Mouse (Mus musculus): ENCODE measurements at regions not wholly inside any gene's neighbourhood (a gene's known extent, or its start where the extent isn't known, plus 50 kb on each side); places are given as distances from the start of the nearest gene placed in this dataset.
A peak's percentile ranks its signal among the peaks of the same experiment; 100 is the strongest.
"Not testable (repeated sequence)": the region's sequence is repeated elsewhere in the genome, so short reads cannot be mapped to it uniquely, and the experiment has no call there.

DNA sequence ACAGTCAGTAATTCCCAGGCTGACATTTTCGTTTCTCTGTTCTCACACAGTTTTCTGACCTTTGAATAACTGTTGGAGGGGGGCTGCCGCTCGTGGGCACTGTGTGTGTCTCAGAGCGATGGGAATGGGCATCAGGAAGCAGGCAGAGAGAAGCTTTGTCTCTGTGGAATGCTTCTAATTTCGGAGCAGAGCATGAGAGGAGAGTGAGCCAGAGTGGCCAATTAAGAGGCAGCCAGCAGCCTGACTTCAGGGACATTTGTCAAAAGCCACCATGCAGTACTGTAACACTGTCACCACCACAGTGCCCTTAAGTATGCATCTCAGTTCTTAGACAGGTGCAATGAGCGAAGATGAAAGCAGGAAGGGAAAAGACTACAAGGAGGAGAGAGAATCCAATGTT lies 592.1 kb downstream of the Dcdc2c start:
- DNase-seq: no peak

GRCm38 (mm10) chr12:27947646-27948045 lies 604.6 kb downstream of the Dcdc2c start:
- no peak for DNase-seq

- no peak for DNase-seq
These were observed 604.6 kb upstream of the Sox11 start for GRCm38 (mm10) chr12:27946866-27947459.

DNA sequence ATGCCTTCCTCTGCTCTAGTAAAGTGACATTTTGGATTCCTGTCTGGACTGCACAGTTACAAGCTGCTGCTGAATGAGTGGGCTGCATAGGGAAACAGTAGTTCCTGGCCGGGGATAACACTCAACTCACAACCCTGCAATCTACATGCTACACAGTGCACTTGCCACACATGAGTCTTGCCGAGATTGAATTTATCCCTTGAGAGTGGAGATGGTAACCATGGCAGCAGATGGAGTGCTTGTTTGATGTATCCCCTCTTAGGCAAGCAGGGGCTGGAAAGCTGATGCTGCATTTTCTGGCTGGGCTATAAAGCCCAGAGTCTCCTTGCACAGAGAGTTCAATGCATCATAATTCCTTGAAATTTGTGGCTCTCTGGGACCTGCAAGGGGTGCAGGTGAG lies 603.0 kb upstream of the Sox11 start:
- DNase-seq: no peak

GRCm38 (mm10) chr12:27941053-27941452 lies 598.7 kb upstream of the Sox11 start:
- DNase-seq: no peak

- peak; percentile 12 for DNase-seq
These were observed 590.2 kb upstream of the Sox11 start for GRCm38 (mm10) chr12:27932382-27933140.

- peak; percentile 6 for DNase-seq
These were observed 586.1 kb upstream of the Sox11 start for GRCm38 (mm10) chr12:27928366-27928963.

GRCm38 (mm10) chr12:27926730-27927129 lies 584.4 kb upstream of the Sox11 start:
- no peak for DNase-seq

DNA sequence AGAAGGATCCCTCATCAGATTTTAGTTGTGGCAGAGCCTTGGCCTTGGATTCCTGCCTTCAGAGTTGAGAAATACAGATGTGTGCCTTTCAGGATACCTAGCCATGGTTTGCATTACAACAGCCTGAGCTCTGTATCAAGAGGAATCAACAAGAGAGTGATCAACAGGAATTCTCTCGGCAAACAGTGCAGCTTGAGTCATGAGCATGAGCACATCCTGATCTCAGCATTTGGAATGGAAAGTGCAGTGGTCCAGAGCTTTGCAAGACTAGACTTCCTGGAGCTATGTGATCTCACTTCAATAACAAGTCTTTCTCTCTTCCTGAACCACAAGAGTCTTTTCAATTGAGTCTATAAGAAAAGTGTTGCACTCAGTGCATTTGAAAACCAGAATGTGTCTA lies 578.2 kb upstream of the Sox11 start:
- DNase-seq: no peak

DNA sequence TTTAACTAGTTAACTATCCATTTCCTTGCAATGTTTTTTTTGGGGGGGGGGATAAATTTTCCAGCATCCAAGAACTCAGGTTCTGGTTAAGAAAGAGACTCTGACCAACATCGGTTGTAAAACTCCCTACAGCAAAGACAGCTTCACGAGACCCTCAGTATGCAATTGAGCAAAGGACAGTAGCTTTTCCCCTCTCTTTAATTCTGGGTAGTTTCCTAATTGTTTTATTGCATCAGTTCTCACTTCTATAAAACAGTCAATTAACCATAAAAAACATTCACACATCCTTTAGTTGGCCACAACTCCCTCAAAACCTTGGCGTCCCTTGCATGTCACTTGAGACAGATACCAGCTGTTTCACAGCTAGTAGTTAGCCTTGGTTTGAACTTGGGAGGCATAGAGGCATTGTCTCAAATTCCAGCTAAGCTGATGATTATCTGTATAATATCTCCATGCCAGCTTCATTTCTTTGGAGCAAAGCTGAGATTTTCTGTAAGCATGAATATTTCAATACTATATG lies 574.1 kb upstream of the Sox11 start:
- no peak for DNase-seq

GRCm38 (mm10) chr12:27909417-27910100 lies 567.2 kb upstream of the Sox11 start:
- DNase-seq: no peak

- not testable (repeated sequence) for DNase-seq
These were observed 554.3 kb upstream of the Sox11 start for GRCm38 (mm10) chr12:27896682-27897081.

- DNase-seq: no peak
These were observed 539.3 kb upstream of the Sox11 start for GRCm38 (mm10) chr12:27881720-27882119.

DNA sequence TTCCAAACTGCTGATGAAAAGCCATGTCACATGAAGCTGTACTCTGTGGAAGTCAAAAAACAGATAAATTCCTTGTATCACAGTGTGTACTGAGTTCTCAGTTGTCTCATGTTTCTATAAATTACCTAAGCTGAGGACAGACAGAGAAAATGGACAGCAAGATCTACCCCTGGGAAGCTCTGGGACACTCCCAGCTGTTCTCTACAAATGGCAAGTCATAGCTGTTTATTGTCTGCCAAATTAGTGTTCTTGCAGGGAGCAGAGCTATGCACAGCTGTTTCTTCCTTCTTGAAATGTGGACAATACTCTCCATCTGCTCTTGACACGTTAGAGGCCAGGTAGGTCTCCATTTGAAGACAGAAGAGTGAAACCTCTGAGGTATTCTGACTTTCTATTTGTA lies 524.0 kb upstream of the Sox11 start:
- DNase-seq: no peak

GRCm38 (mm10) chr12:27849537-27849936 lies 507.2 kb upstream of the Sox11 start:
- peak; percentile 17 for DNase-seq

DNA sequence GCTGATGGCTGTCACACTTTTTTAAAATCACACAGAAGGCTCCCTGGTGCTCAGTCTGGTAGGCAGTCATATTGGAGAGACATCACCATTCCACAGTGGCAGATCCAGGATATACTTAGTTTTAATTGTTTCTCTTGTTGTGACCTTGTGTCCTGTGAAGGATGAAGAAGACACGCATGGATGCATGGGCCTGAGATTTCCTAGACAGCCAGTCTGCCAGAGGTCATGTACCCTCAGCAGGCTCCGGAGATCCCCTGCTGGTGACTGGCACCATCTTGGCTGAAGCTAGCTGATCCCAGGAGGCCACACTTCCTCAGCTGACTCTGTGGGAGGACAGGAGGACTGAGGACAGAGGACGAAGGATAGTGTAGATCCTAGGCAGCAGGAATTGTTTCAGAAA lies 506.7 kb upstream of the Sox11 start:
- no peak for DNase-seq

DNA sequence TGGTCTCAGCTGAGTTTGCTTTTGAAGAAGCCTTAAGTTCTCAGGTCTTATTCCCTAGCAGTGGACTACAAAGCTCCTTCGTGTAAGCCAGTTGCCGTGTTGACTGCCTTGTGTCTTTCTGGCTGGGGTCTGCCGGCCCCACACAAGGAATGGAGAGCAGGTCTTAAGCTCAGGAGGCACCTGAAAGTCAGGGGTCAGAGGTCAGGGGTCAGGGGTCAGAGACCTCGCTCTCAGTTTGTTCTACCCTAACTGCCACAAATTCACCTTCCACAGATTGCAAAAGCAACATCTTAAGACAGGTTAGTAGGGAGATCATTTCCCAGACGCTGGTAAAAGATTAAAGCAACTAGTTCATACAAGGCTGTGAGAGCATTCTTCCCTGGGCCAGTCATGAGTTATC lies 505.8 kb upstream of the Sox11 start:
- DNase-seq: no peak

DNA sequence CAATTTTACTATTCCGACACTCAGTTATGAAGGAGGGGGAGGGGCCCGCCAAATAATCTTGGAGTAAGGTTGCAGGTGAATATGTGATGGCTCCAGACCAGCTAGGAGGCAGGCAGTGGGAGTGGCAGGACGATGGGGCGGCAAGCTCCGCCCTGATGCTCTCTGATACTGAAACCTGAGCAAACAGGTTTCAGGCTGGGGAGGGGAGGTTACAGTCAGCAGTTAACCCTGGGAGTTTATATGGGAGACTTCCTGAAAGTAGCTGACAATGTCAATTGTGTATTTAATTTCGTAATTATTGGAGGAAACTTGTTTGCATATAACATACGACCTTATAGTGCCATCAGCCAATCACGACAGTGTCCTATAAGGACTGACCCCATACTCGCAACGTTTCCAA lies 505.0 kb upstream of the Sox11 start:
- DNase-seq: no peak

GRCm38 (mm10) chr12:27844958-27845357 lies 502.6 kb upstream of the Sox11 start:
- DNase-seq: no peak

- DNase-seq: no peak
These were observed 496.6 kb upstream of the Sox11 start for GRCm38 (mm10) chr12:27838955-27839354.

GRCm38 (mm10) chr12:27838384-27838783 lies 496.0 kb upstream of the Sox11 start:
- DNase-seq: no peak

DNA sequence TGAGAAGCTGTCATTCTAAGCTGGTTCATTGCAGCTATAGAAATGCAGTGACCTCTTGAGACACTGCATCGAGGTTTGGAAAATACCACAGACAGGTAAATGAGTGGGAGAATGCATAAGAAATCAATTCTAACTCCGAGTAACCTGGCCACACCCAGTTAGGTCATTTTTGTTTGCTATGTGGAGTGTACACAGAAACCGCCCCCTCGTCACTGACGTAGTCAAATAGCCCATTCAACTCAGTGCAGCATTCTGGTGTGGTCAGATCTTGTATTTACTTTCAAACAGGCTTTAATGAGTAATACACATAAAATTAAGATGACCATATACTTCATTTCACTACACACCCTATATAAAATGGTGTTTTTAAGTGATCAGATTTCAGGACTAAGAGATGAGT lies 483.8 kb upstream of the Sox11 start:
- DNase-seq: no peak

GRCm38 (mm10) chr12:27823392-27823791 lies 481.0 kb upstream of the Sox11 start:
- DNase-seq: no peak

Data from gastrocnemius, postnatal 10 days (tissue).